Mouse (Mus musculus) embryonic facial prominence, embryonic 10.5 days (tissue): ENCODE measurements at regions not wholly inside any gene's neighbourhood (a gene's known extent, or its start where the extent isn't known, plus 50 kb on each side); places are given as distances from the start of the nearest gene placed in this dataset.

Source experiments
- DNase-seq: peaks from one replicate; pipeline ENCODE4 v3.0.0-alpha.2; 2017; ENCODE audit warnings: low spot score
- H3K27ac ChIP-seq: fragments of 300-500 bp; sonication (generic); replicated peaks from 2 replicates; pipeline ENCODE4 v1.5.1; 2016; ENCODE audit warnings: mild to moderate bottlenecking
- H3K27me3 ChIP-seq: fragments of 300-500 bp; sonication (generic); replicated peaks from 2 replicates; pipeline ENCODE4 v1.6.1; 2016; ENCODE audit warnings: low read depth, mild to moderate bottlenecking; ENCODE audit not compliant: poor library complexity, severe bottlenecking
- H3K36me3 ChIP-seq: fragments of 300-500 bp; sonication (generic); replicated peaks from 2 replicates; pipeline ENCODE4 v1.6.1; 2016; ENCODE audit warnings: mild to moderate bottlenecking, moderate library complexity
- H3K4me1 ChIP-seq: fragments of 300-500 bp; sonication (generic); 2 replicates; pipeline ENCODE4 v1.6.1; 2016
- H3K4me3 ChIP-seq: fragments of 300-500 bp; sonication (generic); 2 replicates; pipeline ENCODE4 v1.5.1; 2016; ENCODE audit warnings: mild to moderate bottlenecking, moderate library complexity
- H3K9me3 ChIP-seq: fragments of 300-500 bp; sonication (generic); 2 replicates; pipeline ENCODE4 v1.6.1; 2016; ENCODE audit warnings: mild to moderate bottlenecking
- WGBS: fragments of 180-500 bp; shearing (Covaris S2); methylation state at CpG from one replicate; pipeline ENCODE4 v1.1.7; 2016; 5-methylcytosine and 5-hydroxymethylcytosine counted together

DNA sequence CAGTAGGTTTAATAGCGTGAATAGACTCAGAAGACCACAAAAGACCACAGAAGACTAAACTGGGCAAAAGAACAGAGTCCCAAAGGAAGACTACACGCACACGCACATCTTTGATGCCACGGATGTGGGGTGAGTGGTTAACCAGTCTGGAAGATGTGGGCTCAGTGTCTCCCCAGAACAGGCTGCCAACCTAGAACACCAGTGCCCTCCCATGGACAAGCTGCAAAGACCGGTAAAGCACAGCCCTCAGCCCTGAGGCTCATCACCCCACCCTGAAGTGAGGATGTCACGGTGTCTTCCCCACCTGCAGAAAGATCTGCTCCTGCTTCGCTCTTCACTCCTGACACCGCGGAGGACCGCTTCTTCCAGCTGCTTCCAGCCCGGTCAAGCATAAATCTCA, 295.9 kb downstream of the Agtpbp1 start:
- Histone ChIP-seq H3K9me3 (no peaks in the 10 kb centered on the region), H3K36me3 (no peaks in the 10 kb centered on the region), H3K4me1 (peaks cover 7% of the 10 kb centered on the region), H3K4me3 (no peak overlapping the region), H3K27me3 (no peaks in the 10 kb centered on the region), H3K27ac (no peak overlapping the region)
- 84% methylated on average over 11 of the region's 11 CpGs for WGBS
- DNase-seq = peak; percentile 11

DNA sequence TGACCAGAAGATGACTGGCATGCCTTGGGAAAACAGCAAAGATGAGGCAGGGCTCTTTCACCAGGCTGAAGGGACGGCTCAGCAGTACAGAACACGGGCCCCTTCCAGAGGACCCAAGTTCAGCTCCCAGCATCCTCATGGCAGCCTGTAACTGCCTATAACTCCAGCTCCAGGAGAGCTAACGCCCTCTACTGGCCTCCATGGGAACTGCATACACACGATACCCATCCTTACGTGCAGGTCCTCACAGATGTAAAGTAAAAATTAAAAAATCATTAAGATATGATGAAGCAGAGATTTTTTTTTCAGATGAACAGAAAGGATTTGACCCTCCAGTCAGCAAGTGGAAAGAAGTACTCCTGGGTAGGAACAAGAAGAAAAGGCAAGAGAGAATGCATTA, 303.8 kb downstream of the Agtpbp1 start:
- Histone ChIP-seq H3K36me3 (no peaks in the 10 kb centered on the region), H3K4me1 (no peaks in the 10 kb centered on the region), H3K27ac (no peak overlapping the region), H3K27me3 (no peaks in the 10 kb centered on the region), H3K9me3 (0 out of 2 replicates have a peak, but pooled peaks cover 3% of the 10 kb centered on the region), H3K4me3 (no peak overlapping the region)
- DNase-seq = no peak
- 83% methylated on average over 5 of the region's 5 CpGs for WGBS

DNA sequence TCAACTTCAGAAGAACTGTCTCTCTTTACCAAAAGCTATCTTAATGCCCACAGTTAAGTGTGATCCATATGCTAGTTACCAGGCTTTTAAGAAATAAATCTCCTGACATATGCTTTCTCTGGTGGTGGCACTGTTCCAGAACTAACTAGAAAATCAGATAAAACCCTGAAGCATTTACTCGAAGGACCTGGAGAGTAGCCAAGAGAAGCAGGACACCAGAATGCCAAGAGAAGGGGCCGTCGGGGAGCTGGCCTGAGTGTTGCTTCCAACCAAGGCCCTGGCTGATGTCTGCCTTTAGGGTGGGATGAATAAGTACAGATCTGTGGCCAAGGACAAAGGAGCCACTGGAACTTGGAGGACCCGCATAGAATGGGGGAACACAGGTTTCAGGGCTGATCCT, 305.9 kb downstream of the Agtpbp1 start:
- Histone ChIP-seq H3K4me1 (no peaks in the 10 kb centered on the region), H3K36me3 (no peaks in the 10 kb centered on the region), H3K9me3 (0 out of 2 replicates have a peak, but pooled peaks cover 3% of the 10 kb centered on the region), H3K27ac (no peak overlapping the region), H3K27me3 (no peaks in the 10 kb centered on the region), H3K4me3 (no peak overlapping the region)
- 94% methylated on average over 4 of the region's 4 CpGs for WGBS
- DNase-seq = no peak

GRCm38 (mm10) chr13:59271661-59272060, 313.4 kb downstream of the Agtpbp1 start:
- WGBS = 90% methylated on average over 4 of the region's 4 CpGs

DNA sequence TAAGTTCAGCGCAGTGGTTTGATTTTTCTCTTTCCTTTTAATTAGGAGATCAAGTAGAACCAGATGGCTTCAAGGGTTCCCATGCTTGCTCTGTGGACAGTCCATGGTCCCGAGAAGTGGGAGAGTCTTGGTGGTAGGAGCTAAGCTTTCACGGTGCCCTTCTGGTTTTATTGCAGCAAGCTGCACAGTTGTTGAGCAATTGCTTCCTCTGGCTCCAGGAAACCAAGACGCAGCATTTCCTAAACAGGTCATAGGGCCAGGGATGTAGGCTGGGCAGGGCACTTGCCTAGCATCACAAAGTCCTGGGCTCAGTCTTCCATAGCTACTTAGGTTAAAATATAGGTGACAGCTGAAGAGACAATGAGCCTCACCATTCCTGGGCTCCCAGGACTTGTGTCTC, 318.2 kb downstream of the Agtpbp1 start:
- 67% methylated on average over 4 of the region's 4 CpGs for WGBS

More at GRCm38 (mm10) chr13:59271661-59272060, 313.4 kb downstream of the Agtpbp1 start:
- DNase-seq = no peak
- Histone ChIP-seq H3K27me3 (no peaks in the 10 kb centered on the region), H3K4me3 (no peak overlapping the region), H3K27ac (no peak overlapping the region), H3K9me3 (no peaks in the 10 kb centered on the region), H3K4me1 (no peaks in the 10 kb centered on the region), H3K36me3 (no peaks in the 10 kb centered on the region)

DNA sequence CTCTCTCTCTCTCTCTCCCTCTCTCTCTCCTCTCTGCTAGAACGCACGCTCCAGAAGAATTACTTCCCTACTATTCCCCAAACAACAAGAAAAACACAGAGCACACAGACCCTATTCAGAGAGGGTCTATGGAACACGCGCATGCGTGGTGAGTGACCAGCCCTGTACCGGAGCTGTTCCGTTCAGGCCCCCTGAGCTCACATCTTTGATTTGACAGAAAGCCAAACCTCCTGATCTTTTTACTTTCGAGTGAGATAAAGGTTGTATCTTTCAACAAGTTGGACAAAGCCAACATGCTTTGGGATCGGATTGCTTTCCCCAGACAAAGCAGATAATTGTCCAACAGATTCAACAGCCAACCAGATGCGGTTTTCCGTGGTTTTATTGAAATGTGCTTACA, 320.9 kb downstream of the Agtpbp1 start:
- no peak for DNase-seq
- no peaks in the 10 kb centered on the region for H3K36me3 ChIP-seq
- no peaks in the 10 kb centered on the region for H3K9me3 ChIP-seq
- WGBS = 82% methylated on average over 11 of the region's 11 CpGs
- no peaks in the 10 kb centered on the region for H3K4me1 ChIP-seq
- no peaks in the 10 kb centered on the region for H3K27me3 ChIP-seq
- H3K27ac ChIP-seq = no peak overlapping the region
- H3K4me3 ChIP-seq = no peak overlapping the region

More for the DNA sequence above, 318.2 kb downstream of the Agtpbp1 start:
- no peaks in the 10 kb centered on the region for H3K27me3 ChIP-seq
- H3K4me3 ChIP-seq = no peak overlapping the region
- H3K4me1 ChIP-seq = no peaks in the 10 kb centered on the region
- no peak overlapping the region for H3K27ac ChIP-seq
- DNase-seq = no peak
- no peaks in the 10 kb centered on the region for H3K36me3 ChIP-seq
- no peaks in the 10 kb centered on the region for H3K9me3 ChIP-seq

DNA sequence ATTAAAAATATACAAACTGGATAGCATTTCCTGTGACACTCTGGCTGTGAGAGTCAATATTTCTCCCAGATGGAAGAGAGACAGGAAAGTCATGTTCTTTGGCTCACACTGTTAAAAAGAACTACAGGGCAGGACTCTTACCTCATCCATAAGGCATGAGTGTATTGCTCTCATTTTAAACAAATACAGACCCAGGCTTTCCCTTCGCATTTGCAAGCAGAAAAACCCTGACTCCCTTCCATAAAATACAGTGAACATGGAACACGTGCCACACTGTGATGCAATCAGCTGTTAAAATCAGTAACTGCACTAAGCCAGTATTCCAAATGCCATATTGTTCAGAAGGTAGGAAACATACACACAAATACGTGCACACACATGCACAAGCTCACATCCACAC, 323.1 kb downstream of the Agtpbp1 start:
- peaks cover 9% of the 10 kb centered on the region for H3K4me1 ChIP-seq
- no peak overlapping the region for H3K27ac ChIP-seq
- no peaks in the 10 kb centered on the region for H3K36me3 ChIP-seq
- no peak for DNase-seq
- no peaks in the 10 kb centered on the region for H3K9me3 ChIP-seq
- WGBS = 88% methylated on average over 3 of the region's 3 CpGs
- no peak overlapping the region for H3K4me3 ChIP-seq
- no peaks in the 10 kb centered on the region for H3K27me3 ChIP-seq

- Histone ChIP-seq H3K36me3 (no peaks in the 10 kb centered on the region), H3K4me1 (peaks cover 36% of the 10 kb centered on the region), H3K27ac (no peak overlapping the region), H3K9me3 (no peaks in the 10 kb centered on the region), H3K4me3 (no peak overlapping the region), H3K27me3 (no peaks in the 10 kb centered on the region)
- 64% methylated on average over 12 of the region's 12 CpGs for WGBS
- DNase-seq = no peak
These were observed 329.1 kb downstream of the Agtpbp1 start for GRCm38 (mm10) chr13:59255798-59256435.

DNA sequence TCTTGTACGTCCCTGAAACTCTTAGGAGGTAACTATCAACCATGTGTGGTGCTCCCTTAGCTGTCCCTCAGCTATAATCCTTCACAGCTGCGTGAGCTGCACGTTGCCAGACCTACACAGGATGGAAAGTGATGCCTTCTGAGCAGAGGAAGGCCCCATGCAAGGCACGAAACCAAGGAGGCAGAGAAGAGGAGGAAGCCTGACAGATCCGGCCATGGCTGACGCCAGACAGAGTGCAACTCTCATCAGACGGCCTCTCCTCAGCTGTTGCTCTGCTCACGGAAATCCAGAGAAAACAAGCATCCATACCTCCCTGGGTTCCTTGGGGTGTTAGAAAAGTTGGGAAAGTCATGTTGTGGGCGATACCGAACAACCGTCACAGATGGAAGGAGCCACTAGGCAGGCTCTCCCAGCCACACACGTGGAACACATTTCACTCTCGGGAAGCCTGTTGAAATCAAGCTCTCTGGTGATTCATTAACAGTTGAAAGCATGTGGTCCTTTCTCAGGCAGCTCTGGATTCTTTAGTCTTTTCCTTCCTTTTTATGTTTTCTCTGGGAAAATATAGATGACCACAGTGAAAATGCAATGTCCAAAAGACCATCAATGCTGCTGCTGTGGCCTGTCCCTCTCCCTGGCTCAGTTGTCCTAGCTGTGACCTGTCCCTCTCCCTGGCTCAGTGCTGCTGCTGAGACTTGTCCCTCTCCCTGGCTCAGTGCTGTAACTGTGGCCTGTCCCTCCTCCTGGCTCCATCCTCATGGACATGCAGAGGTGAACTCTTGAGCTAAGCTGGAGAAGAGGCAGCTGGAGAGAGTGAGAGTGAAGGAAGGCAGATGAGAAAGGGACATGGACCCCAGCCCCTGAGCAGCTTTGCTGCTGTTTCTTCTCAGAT, 331.1 kb downstream of the Agtpbp1 start:
- DNase-seq = no peak
- H3K4me3 ChIP-seq = no peak overlapping the region
- H3K27ac ChIP-seq = peak overlapping the region; percentile 44; the same call in 1 of the 2 replicates
- H3K9me3 ChIP-seq = no peaks in the 10 kb centered on the region
- no peaks in the 10 kb centered on the region for H3K27me3 ChIP-seq
- no peaks in the 10 kb centered on the region for H3K36me3 ChIP-seq
- H3K4me1 ChIP-seq = peaks cover 36% of the 10 kb centered on the region
- WGBS = 76% methylated on average over 13 of the region's 13 CpGs

GRCm38 (mm10) chr13:59251252-59252006, 333.6 kb downstream of the Agtpbp1 start:
- Histone ChIP-seq H3K27ac (no peak overlapping the region), H3K4me3 (no peak overlapping the region), H3K27me3 (no peaks in the 10 kb centered on the region), H3K4me1 (peaks cover 30% of the 10 kb centered on the region), H3K36me3 (no peaks in the 10 kb centered on the region), H3K9me3 (no peaks in the 10 kb centered on the region)
- 58% methylated on average over 12 of the region's 12 CpGs for WGBS
- DNase-seq = peak; percentile 24

DNA sequence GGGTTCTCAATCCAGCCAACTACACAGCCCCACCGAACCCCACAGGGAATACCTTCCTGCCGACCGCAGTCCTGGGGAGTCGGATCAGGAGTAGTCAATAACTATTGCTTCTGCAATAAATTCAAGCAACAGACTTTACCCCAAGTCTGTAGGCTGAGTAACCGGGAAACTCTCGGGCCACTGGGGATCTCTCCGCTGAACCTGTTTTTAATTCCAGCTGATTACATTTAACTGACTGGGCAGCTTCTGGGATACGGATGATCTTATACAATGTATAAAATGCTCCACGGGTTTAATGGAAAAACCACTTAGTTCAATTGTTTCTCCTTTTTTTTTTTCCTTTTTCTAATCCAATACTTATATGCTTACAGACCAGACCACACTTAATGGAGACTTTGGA, 336.6 kb downstream of the Agtpbp1 start:
- Histone ChIP-seq H3K9me3 (no peaks in the 10 kb centered on the region), H3K4me1 (peaks cover 13% of the 10 kb centered on the region), H3K36me3 (no peaks in the 10 kb centered on the region), H3K4me3 (no peak overlapping the region), H3K27me3 (no peaks in the 10 kb centered on the region), H3K27ac (no peak overlapping the region)
- WGBS = 69% methylated on average over 9 of the region's 9 CpGs
- DNase-seq = no peak

DNA sequence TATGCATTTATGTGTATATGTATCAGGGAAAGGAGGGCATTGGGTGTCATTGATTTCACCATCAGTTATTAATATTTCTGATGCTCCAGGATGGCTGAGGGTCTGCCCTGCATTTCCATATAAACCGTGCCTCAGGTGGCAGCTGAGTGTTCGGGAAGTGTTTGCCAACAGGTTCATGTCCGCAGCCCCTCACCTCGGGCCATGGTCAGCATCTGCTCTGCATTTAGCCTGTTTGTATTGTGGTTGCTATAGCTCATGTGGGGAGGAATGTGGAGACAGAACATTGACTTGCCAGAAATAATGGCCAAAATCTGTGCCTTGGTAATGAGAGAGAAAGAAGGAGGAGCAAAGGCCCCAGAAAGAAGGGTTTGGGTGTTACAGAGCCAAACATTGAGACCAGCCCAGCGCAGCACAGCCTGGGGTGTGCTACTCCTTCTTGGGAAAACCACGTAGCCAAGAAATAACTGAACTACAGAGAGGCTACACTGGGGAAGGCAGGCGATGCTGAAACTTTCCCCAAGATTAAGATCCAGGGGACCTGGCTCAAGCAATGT, 338.0 kb downstream of the Agtpbp1 start:
- WGBS = 78% methylated on average over 7 of the region's 7 CpGs
- no peak overlapping the region for H3K4me3 ChIP-seq
- no peaks in the 10 kb centered on the region for H3K36me3 ChIP-seq
- H3K4me1 ChIP-seq = peaks cover 12% of the 10 kb centered on the region
- peak; percentile 20 for DNase-seq
- no peaks in the 10 kb centered on the region for H3K9me3 ChIP-seq
- H3K27me3 ChIP-seq = no peaks in the 10 kb centered on the region
- H3K27ac ChIP-seq = no peak overlapping the region
